Mouse (Mus musculus) testis, adult 2 months (tissue): ENCODE measurements around the gene Creb5.

Source experiments
- CTCF ChIP-seq: fragments of 200-500 bp; IDR thresholded peaks from 2 replicates; pipeline ENCODE4 v1.5.1; 2012; ENCODE audit warnings: low read depth, mild to moderate bottlenecking, inconsistent platforms, low read length, moderate library complexity; ENCODE audit not compliant: control insufficient read depth, insufficient read depth, insufficient replicate concordance
- POLR2A ChIP-seq: fragments of 200-500 bp; IDR thresholded peaks from 2 replicates; pipeline ENCODE4 v1.6.1; 2012; ENCODE audit warnings: low read depth, mild to moderate bottlenecking, inconsistent platforms, low read length, moderate library complexity; ENCODE audit not compliant: control insufficient read depth

DNA sequence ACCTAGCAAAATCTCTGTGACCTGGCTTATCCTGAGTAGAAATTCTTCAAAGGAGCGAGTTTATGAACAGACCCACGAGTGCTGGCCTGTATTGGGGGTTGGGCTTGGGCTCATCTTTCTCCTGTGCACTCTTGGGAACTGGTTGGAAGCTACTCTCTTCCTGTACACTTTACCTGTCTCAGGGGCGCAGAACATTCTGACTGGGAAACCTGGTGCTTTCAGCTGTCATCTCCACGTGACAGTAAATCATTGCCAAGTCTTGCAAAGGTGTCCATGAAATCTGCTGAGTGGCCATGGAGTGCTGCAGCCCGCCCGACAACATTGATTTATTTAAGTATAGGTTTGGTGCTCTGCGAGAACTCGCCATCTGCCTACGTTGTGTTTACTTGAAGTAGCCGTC lies 27.1 kb downstream of the Creb5 start:
- TF ChIP-seq POLR2A (no peak), CTCF (no peak)
